Comparison of ENCODE assay signal across 8 mouse cellular contexts in genomic region chr4:123016451-123016957, GRCm38 (mm10). TPM values are rescaled to one million over a fixed set of nuclear protein-coding genes. Genes with fewer than 3 reads are reported as not detected.
A peak's percentile ranks its signal among the peaks of the same experiment; 100 is the strongest.
DNase-seq lines count a peak whose midpoint lies in the region; ATAC-seq lines count a peak whose summit lies in the region.

TSS of gene Trit1 (plus strand) at chr4:123016597.

- no peaks in the 10 kb centered on the region for H3K9me3 ChIP-seq in hindbrain, embryonic 15.5 days

- H3K36me3 ChIP-seq in hindbrain, embryonic 15.5 days = no peaks in the 10 kb centered on the region
- no peaks in the 10 kb centered on the region for H3K36me3 ChIP-seq in macrophage (ENCODE audit: inconsistent target)

- under 1% methylated on average over 34 of the region's 34 CpGs for WGBS in hindbrain, embryonic 15.5 days
- WGBS in macrophage (ENCODE audit: missing documents) = under 1% methylated on average over 34 of the region's 34 CpGs

- peak within 1 kb of the TSS; percentile 85 for H3K4me2 ChIP-seq in hindbrain, embryonic 15.5 days

- H3K9ac ChIP-seq in hindbrain, embryonic 15.5 days = peak within 1 kb of the TSS; percentile 88

- no peaks in the 10 kb centered on the region for H3K27me3 ChIP-seq in hindbrain, embryonic 15.5 days

- peaks cover 65% of the 10 kb centered on the region for H3K4me1 ChIP-seq in hindbrain, embryonic 15.5 days (replicated peaks)

- peaks cover 46% of the 10 kb centered on the region for H3K79me2 ChIP-seq in macrophage (ENCODE audit: inconsistent target)

- peak within 1 kb of the TSS; percentile 96 for H3K27ac ChIP-seq in hindbrain, embryonic 15.5 days (replicated peaks)
- peak within 1 kb of the TSS; percentile 29 for H3K27ac ChIP-seq in macrophage

- peak within 1 kb of the TSS; percentile 69 for H3K4me3 ChIP-seq in hindbrain, embryonic 15.5 days
- peak within 1 kb of the TSS; percentile 57 for H3K4me3 ChIP-seq in macrophage (ENCODE audit: inconsistent target)

- ATAC-seq in hindbrain, embryonic 15.5 days (ENCODE audit: low FRiP score, low read depth) = peak; percentile 88

- DNase-seq in T-cell, adult 2 months (ENCODE audit: low spot score) = peak; percentile 96
- DNase-seq in cerebellum, postnatal 36 days = peak; percentile 94 to 96
- DNase-seq in frontal cortex, postnatal 36 days (ENCODE audit: low spot score in 2 of 2) = peak; percentile 95
- DNase-seq in left cerebral cortex, adult 18-20 months (ENCODE audit: low spot score in 2 of 2) = peak; percentile 96
- DNase-seq in right cerebral cortex, adult 18-20 months = peak; percentile 96
- DNase-seq in urinary bladder, postnatal 10 days (ENCODE audit: low spot score) = peak; percentile 84

RNA-seq across cellular contexts. Expression of gene Trit1, which starts in this region (rescaled TPM):
- polyA plus RNA-seq in hindbrain, embryonic 15.5 days (2015; fragmentation: Nextera tagmentation; extraction: Ambion mirVana) = 21.6 and 21.7 TPM in 2 replicates
- 10 to 100 TPM; 18.0 to 18.2 TPM for total RNA-seq in left cerebral cortex, adult 18-20 months (2021)
- total RNA-seq in macrophage (2018; cell fraction: chromatin; rRNA removed) = 10 to 100 TPM in 22 of 26 experiments, 1 to 10 TPM in 4; 4.5 to 37.0 (median 19.7) TPM
- 10 to 100 TPM in 6 of 26 experiments, 1 to 10 TPM in 20; 3.1 to 13.2 (median 6.7) TPM for total RNA-seq in macrophage (2018; cell fraction: cytosol; rRNA removed)
- total RNA-seq in macrophage (2018; cell fraction: nucleus; rRNA removed) = 10 to 100 TPM in 18 of 26 experiments, 1 to 10 TPM in 8; 5.3 to 27.0 (median 16.1) TPM
- 5.4 to 8.2 TPM (median 7.6 TPM) in 3 replicates for polyA plus RNA-seq in macrophage (2018)

Comparison
In these comparisons a context has a peak if more than half of its experiments do, and no peak if none do; other contexts are left out.
1. Peak in every context shown above with its lines: DNase-seq, ATAC-seq, H3K4me3 ChIP-seq and H3K27ac ChIP-seq.